Comparison of ENCODE assay signal across 25 mouse cellular contexts in genomic region chr1:84485066-84485465, GRCm38 (mm10).
A peak's percentile ranks its signal among the peaks of the same experiment; 100 is the strongest.
DNase-seq lines count a peak whose midpoint lies in the region; ATAC-seq lines count a peak whose summit lies in the region.
"Had no signal": no experiment of that assay in that cellular context is flagged by ENCODE, and none has a peak within 500 bp of the region (broad histone marks: within the 10 kb centered on the region; RNA-seq: fewer than 3 reads in every experiment).

No protein-coding gene starts in this region.

- H3K36me3 ChIP-seq in neural tube, embryonic 15.5 days = no peaks in the 10 kb centered on the region
- H3K36me3 ChIP-seq: embryonic facial prominence, embryonic 13.5 days; forebrain, embryonic 10.5 days; forebrain, embryonic 15.5 days; G1E; heart, embryonic 10.5 days; heart, embryonic 15.5 days; liver, embryonic 13.5 days; neural tube, embryonic 12.5 days had no signal

- peak; percentile 18 to 20 for DNase-seq in adrenal gland, postnatal 36 days
- no peak for DNase-seq in adrenal gland, postnatal 4 days (ENCODE audit: low spot score in 2 of 2)
- DNase-seq in brain, adult 2 months (ENCODE audit: low read depth, low spot score) = peak; percentile 59
- DNase-seq in cerebellum, adult 8-10 months = peak; percentile 32
- DNase-seq in cerebellum, postnatal 25 days = peak; percentile 73 to 84
- DNase-seq in embryo, embryonic 11 days = no peak
- DNase-seq: adrenal gland, adult 8-10 months; gastrocnemius, postnatal 25 days; kidney, adult 9 months; kidney, postnatal 10 days; liver, embryonic 13.5 days; lung, adult 18-20 months; midbrain, embryonic 14.5 days; thymus, postnatal 4 days had no signal

- ATAC-seq in neural tube, embryonic 15.5 days (ENCODE audit: low FRiP score) = no peak
- ATAC-seq: forebrain, embryonic 15.5 days; intestine, embryonic 16.5 days; lung, postnatal 0 days had no signal

- no peak overlapping the region for H3K27ac ChIP-seq in neural tube, embryonic 15.5 days (replicated peaks)
- H3K27ac ChIP-seq: embryonic facial prominence, embryonic 13.5 days; forebrain, embryonic 10.5 days; forebrain, embryonic 15.5 days; heart, embryonic 10.5 days; heart, embryonic 15.5 days; liver, embryonic 13.5 days; macrophage; neural tube, embryonic 12.5 days had no signal

- no peaks in the 10 kb centered on the region for H3K9me3 ChIP-seq in neural tube, embryonic 15.5 days (replicated peaks)
- H3K9me3 ChIP-seq: embryonic facial prominence, embryonic 13.5 days; forebrain, embryonic 10.5 days; forebrain, embryonic 15.5 days; heart, embryonic 10.5 days; heart, embryonic 15.5 days; liver, embryonic 13.5 days; neural tube, embryonic 12.5 days had no signal

- H3K27me3 ChIP-seq in neural tube, embryonic 15.5 days (replicated peaks) = no peaks in the 10 kb centered on the region
- H3K27me3 ChIP-seq: embryonic facial prominence, embryonic 13.5 days; forebrain, embryonic 15.5 days; heart, embryonic 15.5 days; liver, embryonic 13.5 days; neural tube, embryonic 12.5 days had no signal

- no peak overlapping the region for H3K4me3 ChIP-seq in neural tube, embryonic 15.5 days (replicated peaks)
- H3K4me3 ChIP-seq: embryonic facial prominence, embryonic 13.5 days; forebrain, embryonic 10.5 days; forebrain, embryonic 15.5 days; heart, embryonic 10.5 days; heart, embryonic 15.5 days; liver, embryonic 13.5 days; neural tube, embryonic 12.5 days had no signal

- H3K4me2 ChIP-seq in neural tube, embryonic 15.5 days = no peak overlapping the region
- H3K4me2 ChIP-seq: embryonic facial prominence, embryonic 13.5 days; forebrain, embryonic 15.5 days; heart, embryonic 15.5 days; liver, embryonic 13.5 days; neural tube, embryonic 12.5 days had no signal

- H3K4me1 ChIP-seq in neural tube, embryonic 15.5 days = peaks cover 11% of the 10 kb centered on the region
- H3K4me1 ChIP-seq: embryonic facial prominence, embryonic 13.5 days; forebrain, embryonic 10.5 days; liver, embryonic 13.5 days; neural tube, embryonic 12.5 days had no signal

- no peak overlapping the region for H3K9ac ChIP-seq in neural tube, embryonic 15.5 days (replicated peaks)
- H3K9ac ChIP-seq: embryonic facial prominence, embryonic 13.5 days; forebrain, embryonic 15.5 days; heart, embryonic 15.5 days; liver, embryonic 13.5 days; neural tube, embryonic 12.5 days had no signal

Comparison
In these comparisons a context has a peak if more than half of its experiments do, and no peak if none do; other contexts are left out.
1. DNase-seq: peak in adrenal gland, postnatal 36 days (2 of 2), brain, adult 2 months (single experiment), cerebellum, adult 8-10 months (single experiment) and cerebellum, postnatal 25 days (2 of 2); none in adrenal gland, postnatal 4 days (0 of 2) and embryo, embryonic 11 days (single experiment).